Mouse (Mus musculus): ENCODE results near the gene Stc2. TPM values are rescaled to one million over a fixed set of nuclear protein-coding genes. Genes with fewer than 3 reads are reported as not detected.

Stc2 gene
- polyA plus RNA-seq, 1 experiment from 2014 or later: 9.7 TPM

DNA sequence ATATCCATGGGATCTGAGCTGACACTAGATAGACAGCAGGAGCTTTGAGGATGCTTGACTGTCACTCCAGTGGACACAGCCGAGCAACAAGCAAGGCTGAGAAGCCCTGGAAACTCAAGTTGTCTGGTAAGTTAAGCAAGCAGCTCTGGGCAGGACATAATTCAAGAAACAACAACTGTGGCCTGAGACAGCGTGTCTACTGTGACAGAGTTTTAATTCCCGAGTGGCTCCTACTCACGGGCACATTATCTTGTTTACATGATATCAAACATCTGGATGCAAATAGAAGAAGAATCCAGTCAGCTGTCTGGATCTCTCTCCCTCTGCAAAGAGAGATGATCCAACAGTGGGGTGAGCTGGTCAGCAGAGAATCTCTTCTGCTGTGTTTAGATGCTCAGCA, 19.0 kb upstream of the Stc2 start:
- no peak overlapping the region for H3K4me3 ChIP-seq (ENCODE audit: low read length)
- ATAC-seq: peak; percentile 22; the same call in 1 of the 2 replicates
- peak overlapping the region; percentile 49 for H3K27ac ChIP-seq (ENCODE audit: low read length)
- H3K9me3 ChIP-seq (ENCODE audit: control insufficient read depth, low read length): no peaks in the 10 kb centered on the region
- no peak overlapping the region for H3K9ac ChIP-seq (ENCODE audit: low read depth, low read length)
- no peaks in the 10 kb centered on the region for H3K4me1 ChIP-seq (ENCODE audit: control insufficient read depth, insufficient read depth, low read length)
- no peak overlapping the region for H3K4me2 ChIP-seq (ENCODE audit: low read depth, low read length)
- no peaks in the 10 kb centered on the region for H3K36me3 ChIP-seq (ENCODE audit: control insufficient read depth, insufficient read depth, low read length)
- H3K27me3 ChIP-seq (replicated peaks; ENCODE audit: control insufficient read depth, insufficient read depth, low read length): no peaks in the 10 kb centered on the region
- WGBS: 40% methylated on average over 4 of the region's 4 CpGs

- Histone ChIP-seq H3K4me1 (ENCODE audit: control insufficient read depth, insufficient read depth, low read length) (no peaks in the 10 kb centered on the region), H3K4me3 (ENCODE audit: low read length) (no peak overlapping the region), H3K9me3 (ENCODE audit: control insufficient read depth, low read length) (no peaks in the 10 kb centered on the region), H3K27me3 (replicated peaks; ENCODE audit: control insufficient read depth, insufficient read depth, low read length) (no peaks in the 10 kb centered on the region), H3K27ac (ENCODE audit: low read length) (no peak overlapping the region), H3K4me2 (ENCODE audit: low read depth, low read length) (no peak overlapping the region), H3K9ac (ENCODE audit: low read depth, low read length) (no peak overlapping the region), H3K36me3 (ENCODE audit: control insufficient read depth, insufficient read depth, low read length) (no peaks in the 10 kb centered on the region)
- ATAC-seq: no peak
- WGBS: 76% methylated on average over 5 of the region's 5 CpGs
These were observed 17.7 kb upstream of the Stc2 start for GRCm38 (mm10) chr11:31387526-31387925.

DNA sequence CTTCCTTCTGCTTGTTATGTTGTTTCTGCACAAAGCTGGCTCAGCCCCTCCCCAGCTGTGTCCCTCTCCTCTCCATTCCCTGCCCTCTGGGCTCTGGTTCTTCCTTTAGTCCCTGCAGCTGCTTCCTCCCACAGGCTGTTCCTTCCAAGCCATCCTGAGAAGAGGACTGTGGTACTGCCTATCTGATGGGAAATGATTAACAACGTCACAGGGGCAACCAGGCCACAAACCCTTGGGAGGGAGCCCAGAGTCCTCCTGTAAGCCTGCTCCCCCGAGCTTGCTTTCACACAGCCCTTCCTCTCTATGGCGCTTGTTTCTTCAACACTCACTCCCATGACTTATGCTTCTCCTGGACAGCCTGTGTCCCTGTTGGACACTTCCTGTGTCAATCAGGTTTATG, 16.7 kb upstream of the Stc2 start:
- H3K36me3 ChIP-seq (ENCODE audit: control insufficient read depth, insufficient read depth, low read length): no peaks in the 10 kb centered on the region
- 53% methylated on average over 3 of the region's 3 CpGs for whole genome bisulfite sequencing
- H3K4me3 ChIP-seq (ENCODE audit: low read length): no peak overlapping the region
- no peaks in the 10 kb centered on the region for H3K9me3 ChIP-seq (ENCODE audit: control insufficient read depth, low read length)
- H3K27me3 ChIP-seq (replicated peaks; ENCODE audit: control insufficient read depth, insufficient read depth, low read length): no peaks in the 10 kb centered on the region
- no peak overlapping the region for H3K9ac ChIP-seq (ENCODE audit: low read depth, low read length)
- H3K27ac ChIP-seq (ENCODE audit: low read length): no peak overlapping the region
- H3K4me1 ChIP-seq (ENCODE audit: control insufficient read depth, insufficient read depth, low read length): no peaks in the 10 kb centered on the region
- ATAC-seq: peak; percentile 39; the same call in 1 of the 2 replicates
- no peak overlapping the region for H3K4me2 ChIP-seq (ENCODE audit: low read depth, low read length)

GRCm38 (mm10) chr11:31383968-31384367, 14.1 kb upstream of the Stc2 start:
- no peak for ATAC-seq
- Histone ChIP-seq H3K9ac (ENCODE audit: low read depth, low read length) (no peak overlapping the region), H3K36me3 (ENCODE audit: control insufficient read depth, insufficient read depth, low read length) (no peaks in the 10 kb centered on the region), H3K27me3 (replicated peaks; ENCODE audit: control insufficient read depth, insufficient read depth, low read length) (no peaks in the 10 kb centered on the region), H3K4me3 (ENCODE audit: low read length) (no peak overlapping the region), H3K4me2 (ENCODE audit: low read depth, low read length) (no peak overlapping the region), H3K9me3 (ENCODE audit: control insufficient read depth, low read length) (no peaks in the 10 kb centered on the region), H3K4me1 (ENCODE audit: control insufficient read depth, insufficient read depth, low read length) (no peaks in the 10 kb centered on the region), H3K27ac (ENCODE audit: low read length) (no peak overlapping the region)
- WGBS: 81% methylated on average over 2 of the region's 2 CpGs

DNA sequence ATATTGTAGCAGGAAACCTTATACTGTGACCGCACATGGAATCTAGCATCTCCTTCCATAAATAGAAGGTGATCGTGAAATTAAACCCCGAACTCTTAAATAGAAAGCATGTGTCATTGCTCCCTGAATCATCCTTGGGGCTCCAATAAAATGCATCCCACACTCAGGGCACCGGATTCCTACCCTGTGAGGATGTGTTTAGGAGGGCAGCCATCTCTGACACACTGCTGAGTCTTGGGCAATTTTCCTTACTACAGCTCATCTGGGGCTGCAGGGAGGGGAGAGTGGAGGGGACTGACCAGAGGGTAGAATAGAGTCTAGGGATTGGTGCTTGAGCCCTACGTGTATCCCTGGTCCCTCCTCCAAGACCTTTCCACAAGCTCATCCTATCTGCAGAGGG, 12.3 kb upstream of the Stc2 start:
- Histone ChIP-seq H3K4me2 (ENCODE audit: low read depth, low read length) (no peak overlapping the region), H3K27me3 (replicated peaks; ENCODE audit: control insufficient read depth, insufficient read depth, low read length) (no peaks in the 10 kb centered on the region), H3K9me3 (ENCODE audit: control insufficient read depth, low read length) (no peaks in the 10 kb centered on the region), H3K27ac (ENCODE audit: low read length) (no peak overlapping the region), H3K36me3 (ENCODE audit: control insufficient read depth, insufficient read depth, low read length) (no peaks in the 10 kb centered on the region), H3K9ac (ENCODE audit: low read depth, low read length) (no peak overlapping the region), H3K4me3 (ENCODE audit: low read length) (no peak overlapping the region), H3K4me1 (ENCODE audit: control insufficient read depth, insufficient read depth, low read length) (no peaks in the 10 kb centered on the region)
- no peak for ATAC-seq
- WGBS: 75% methylated on average over 5 of the region's 5 CpGs

- H3K9ac ChIP-seq (ENCODE audit: low read depth, low read length): no peak overlapping the region
- H3K9me3 ChIP-seq (ENCODE audit: control insufficient read depth, low read length): no peaks in the 10 kb centered on the region
- no peaks in the 10 kb centered on the region for H3K36me3 ChIP-seq (ENCODE audit: control insufficient read depth, insufficient read depth, low read length)
- no peak overlapping the region for H3K27ac ChIP-seq (ENCODE audit: low read length)
- H3K4me3 ChIP-seq (ENCODE audit: low read length): no peak overlapping the region
- no peak for ATAC-seq
- no peaks in the 10 kb centered on the region for H3K27me3 ChIP-seq (replicated peaks; ENCODE audit: control insufficient read depth, insufficient read depth, low read length)
- 67% methylated on average over 7 of the region's 7 CpGs for WGBS
- H3K4me2 ChIP-seq (ENCODE audit: low read depth, low read length): no peak overlapping the region
- H3K4me1 ChIP-seq (ENCODE audit: control insufficient read depth, insufficient read depth, low read length): peaks cover 11% of the 10 kb centered on the region
These were observed 3.6 kb upstream of the Stc2 start for GRCm38 (mm10) chr11:31373438-31373837.

- no peak overlapping the region for H3K9ac ChIP-seq (ENCODE audit: low read depth, low read length)
- 85% methylated on average over 4 of the region's 4 CpGs for WGBS
- H3K4me2 ChIP-seq (ENCODE audit: low read depth, low read length): no peak overlapping the region
- H3K36me3 ChIP-seq (ENCODE audit: control insufficient read depth, insufficient read depth, low read length): no peaks in the 10 kb centered on the region
- H3K9me3 ChIP-seq (ENCODE audit: control insufficient read depth, low read length): no peaks in the 10 kb centered on the region
- no peaks in the 10 kb centered on the region for H3K27me3 ChIP-seq (replicated peaks; ENCODE audit: control insufficient read depth, insufficient read depth, low read length)
- H3K4me3 ChIP-seq (ENCODE audit: low read length): no peak overlapping the region
- H3K4me1 ChIP-seq (ENCODE audit: control insufficient read depth, insufficient read depth, low read length): peaks cover 11% of the 10 kb centered on the region
- ATAC-seq: no peak
- no peak overlapping the region for H3K27ac ChIP-seq (ENCODE audit: low read length)
These were observed 2.3 kb upstream of the Stc2 start for GRCm38 (mm10) chr11:31372206-31372605.

DNA sequence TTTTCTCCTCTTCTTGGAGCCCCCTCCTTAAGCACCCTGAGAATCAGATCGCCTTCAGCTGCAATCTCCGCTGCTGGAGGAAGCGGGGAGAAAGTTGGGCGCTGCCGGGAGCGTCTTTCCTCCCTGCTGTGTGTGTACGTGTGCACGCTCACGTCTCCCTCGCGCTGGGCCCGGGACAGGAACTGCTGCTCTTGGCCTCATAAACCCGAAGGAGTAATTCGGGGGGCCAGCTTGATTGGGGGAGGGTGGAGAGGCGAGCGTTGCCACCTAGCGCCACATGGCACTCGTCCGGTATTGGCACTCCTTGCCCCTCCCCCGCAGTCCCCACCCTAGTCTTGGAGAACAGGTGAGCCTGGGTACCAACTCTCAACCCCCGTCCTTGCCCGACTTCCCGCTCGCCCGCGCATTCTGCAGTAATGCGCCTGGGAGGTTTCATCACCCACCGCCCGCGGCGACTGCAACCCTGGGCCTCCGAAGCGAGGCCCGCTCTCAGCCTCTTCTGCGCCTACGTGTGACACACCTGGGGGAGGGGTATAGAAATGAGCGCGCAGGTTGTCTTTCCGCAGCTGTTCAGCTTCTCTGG, 1.5 kb upstream of the Stc2 start:
- ATAC-seq: peak; percentile 67
- H3K9me3 ChIP-seq (ENCODE audit: control insufficient read depth, low read length): no peaks in the 10 kb centered on the region
- H3K4me2 ChIP-seq (ENCODE audit: low read depth, low read length): peak overlapping the region; percentile 84
- peak overlapping the region; percentile 63 for H3K4me3 ChIP-seq (ENCODE audit: low read length)
- no peaks in the 10 kb centered on the region for H3K36me3 ChIP-seq (ENCODE audit: control insufficient read depth, insufficient read depth, low read length)
- 2% methylated on average over 39 of the region's 39 CpGs for WGBS
- no peaks in the 10 kb centered on the region for H3K27me3 ChIP-seq (replicated peaks; ENCODE audit: control insufficient read depth, insufficient read depth, low read length)
- peak overlapping the region; percentile 40 for H3K27ac ChIP-seq (ENCODE audit: low read length)
- H3K4me1 ChIP-seq (ENCODE audit: control insufficient read depth, insufficient read depth, low read length): peaks cover 11% of the 10 kb centered on the region
- H3K9ac ChIP-seq (ENCODE audit: low read depth, low read length): peak overlapping the region; percentile 58

DNA sequence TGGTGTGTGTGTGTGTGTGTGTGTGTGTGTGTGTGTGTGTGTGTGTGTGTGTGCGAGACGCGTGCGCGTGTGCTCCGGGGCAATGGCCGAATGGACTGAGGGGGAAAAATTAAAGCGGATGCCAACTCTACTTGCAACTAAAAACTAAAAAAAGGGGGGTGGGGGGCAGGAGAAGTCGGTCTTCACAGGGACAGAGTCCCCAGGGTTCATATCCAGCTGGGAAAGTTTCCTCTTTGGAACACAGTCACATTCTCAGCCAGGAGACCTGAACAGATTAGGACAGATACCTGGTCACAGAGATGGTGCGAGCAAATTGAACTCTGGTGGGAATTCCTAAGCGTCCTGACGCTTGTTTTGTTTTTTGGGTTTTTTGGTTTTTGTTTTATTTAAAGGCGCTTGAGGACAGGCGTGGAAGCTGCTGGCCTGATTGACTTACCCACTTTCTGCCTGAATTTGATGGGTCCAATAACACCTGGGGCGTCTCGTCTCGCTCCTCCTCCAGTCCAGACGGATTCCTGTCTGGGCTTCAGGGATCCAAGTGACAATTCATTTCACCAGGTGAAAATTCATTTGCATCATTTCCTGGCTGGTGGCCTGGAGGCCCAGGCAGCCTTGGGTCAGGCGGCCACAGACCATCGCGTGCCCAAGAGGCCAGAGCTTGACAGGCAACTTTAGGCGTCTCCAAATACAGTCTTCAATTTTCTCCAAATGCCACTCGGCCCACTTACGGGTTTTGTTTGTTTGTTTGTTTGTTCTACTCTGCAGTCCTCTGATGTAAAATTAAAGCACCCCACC, 759 bp upstream of the Stc2 start:
- Histone ChIP-seq H3K36me3 (ENCODE audit: control insufficient read depth, insufficient read depth, low read length) (no peaks in the 10 kb centered on the region), H3K27ac (ENCODE audit: low read length) (peak overlapping the region; percentile 40), H3K27me3 (replicated peaks; ENCODE audit: control insufficient read depth, insufficient read depth, low read length) (no peaks in the 10 kb centered on the region), H3K9me3 (ENCODE audit: control insufficient read depth, low read length) (no peaks in the 10 kb centered on the region), H3K4me1 (ENCODE audit: control insufficient read depth, insufficient read depth, low read length) (peaks cover 11% of the 10 kb centered on the region), H3K9ac (ENCODE audit: low read depth, low read length) (peak overlapping the region; percentile 77), H3K4me2 (ENCODE audit: low read depth, low read length) (peak overlapping the region; percentile 84), H3K4me3 (ENCODE audit: low read length) (peak overlapping the region; percentile 63)
- 3% methylated on average over 23 of the region's 24 CpGs for WGBS
- ATAC-seq: peak; percentile 19

Data from intestine, embryonic 16.5 days (tissue).